Mouse (Mus musculus) limb, embryonic 11.5 days (tissue): ENCODE results near the gene Tbcb. TPM values are rescaled to one million over a fixed set of nuclear protein-coding genes. Genes with fewer than 3 reads are reported as not detected.
A peak's percentile ranks its signal among the peaks of the same experiment; 100 is the strongest.
"Not testable (repeated sequence)": the region's sequence is repeated elsewhere in the genome, so short reads cannot be mapped to it uniquely, and the experiment has no call there.

ENCODE experiments used
- ATAC-seq: fragments of 200-750 bp; cut with Nextera tagmentation; 2 replicates; pipeline ENCODE4 v1.8.0; 2017; ENCODE audit warnings: low read depth; ENCODE audit not compliant: insufficient number of reproducible peaks, low FRiP score, low TSS enrichment
- DNase-seq: peaks from one replicate; pipeline ENCODE4 v3.0.0-alpha.2; 2015; ENCODE audit warnings: low spot score
- H3K27ac ChIP-seq: fragments of 300-500 bp; sonication (generic); replicated peaks from 2 replicates; pipeline ENCODE4 v1.5.1; 2014; ENCODE audit warnings: low read depth, mild to moderate bottlenecking, low read length
- H3K27me3 ChIP-seq: fragments of 300-500 bp; sonication (generic); 2 replicates; pipeline ENCODE4 v1.6.1; 2014; ENCODE audit warnings: mild to moderate bottlenecking, low read length, mixed read lengths; ENCODE audit not compliant: control insufficient read depth, insufficient read depth
- H3K36me3 ChIP-seq: fragments of 300-500 bp; sonication (generic); 2 replicates; pipeline ENCODE4 v1.6.1; 2014; ENCODE audit warnings: mild to moderate bottlenecking, low read length, moderate library complexity, mixed read lengths; ENCODE audit not compliant: control insufficient read depth, insufficient read depth
- H3K4me1 ChIP-seq: fragments of 300-500 bp; sonication (generic); 2 replicates; pipeline ENCODE4 v1.6.1; 2014; ENCODE audit warnings: low read length, mixed read lengths; ENCODE audit not compliant: control insufficient read depth, insufficient read depth
- H3K4me2 ChIP-seq: fragments of 300-500 bp; sonication (generic); 2 replicates; pipeline ENCODE4 v1.6.1; 2014; ENCODE audit warnings: low read depth, mild to moderate bottlenecking, moderate library complexity; ENCODE audit not compliant: severe bottlenecking
- H3K4me3 ChIP-seq: fragments of 300-500 bp; sonication (generic); 2 replicates; pipeline ENCODE4 v1.5.1; 2014; ENCODE audit warnings: low read depth, low read length
- H3K9ac ChIP-seq: fragments of 300-500 bp; sonication (generic); 2 replicates; pipeline ENCODE4 v1.6.1; 2014; ENCODE audit warnings: mild to moderate bottlenecking, low read length
- H3K9me3 ChIP-seq: fragments of 300-500 bp; sonication (generic); 2 replicates; pipeline ENCODE4 v1.6.1; 2016; ENCODE audit warnings: low read length; ENCODE audit not compliant: control insufficient read depth
- WGBS: fragments of 180-500 bp; shearing (Covaris S2); extraction: QIAGEN DNeasy Blood & Tissue Kit; methylation state at CpG from one replicate; pipeline ENCODE4 v1.1.7; 2014; 5-methylcytosine and 5-hydroxymethylcytosine counted together
- polyA plus RNA-seq: library from polyadenylated mRNA; unstranded; fragments of >200 nt; fragmentation: Nextera tagmentation; extraction: Ambion mirVana; gene quantifications from 2 replicates; pipeline ENCODE4 v1.2.1, GENCODE M21; 2014

Gene Tbcb
- polyA plus RNA-seq, 1 experiment from 2014 or later = 241 TPM

DNA sequence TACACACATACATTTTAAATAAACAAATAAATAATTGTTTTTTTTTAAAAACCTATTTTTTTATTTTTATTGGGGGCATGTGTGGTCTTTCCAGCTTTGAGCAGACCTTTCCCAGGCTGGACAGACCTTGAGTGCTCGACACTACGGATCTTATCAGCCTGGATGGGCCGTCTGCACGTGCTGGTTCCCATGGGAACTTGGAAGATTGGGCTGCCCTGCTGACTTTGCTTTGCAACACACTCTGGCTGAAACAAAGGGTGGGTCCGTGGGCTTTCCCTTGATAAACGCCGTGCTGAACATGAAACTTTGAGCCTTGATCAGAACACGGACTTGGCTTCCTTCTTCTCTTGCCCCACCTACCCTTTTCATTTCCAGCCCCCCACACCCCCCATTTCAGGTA, 27.7 kb downstream of the Tbcb start:
- no peak overlapping the region for H3K27ac ChIP-seq
- 62% methylated on average over 8 of the region's 8 CpGs for WGBS
- DNase-seq (no peak), ATAC-seq (no peak)
- no peak overlapping the region for H3K4me2 ChIP-seq
- H3K9ac ChIP-seq = no peak overlapping the region
- no peaks in the 10 kb centered on the region for H3K9me3 ChIP-seq
- no peaks in the 10 kb centered on the region for H3K36me3 ChIP-seq
- no peak overlapping the region for H3K4me3 ChIP-seq
- no peaks in the 10 kb centered on the region for H3K4me1 ChIP-seq
- H3K27me3 ChIP-seq = no peaks in the 10 kb centered on the region

DNA sequence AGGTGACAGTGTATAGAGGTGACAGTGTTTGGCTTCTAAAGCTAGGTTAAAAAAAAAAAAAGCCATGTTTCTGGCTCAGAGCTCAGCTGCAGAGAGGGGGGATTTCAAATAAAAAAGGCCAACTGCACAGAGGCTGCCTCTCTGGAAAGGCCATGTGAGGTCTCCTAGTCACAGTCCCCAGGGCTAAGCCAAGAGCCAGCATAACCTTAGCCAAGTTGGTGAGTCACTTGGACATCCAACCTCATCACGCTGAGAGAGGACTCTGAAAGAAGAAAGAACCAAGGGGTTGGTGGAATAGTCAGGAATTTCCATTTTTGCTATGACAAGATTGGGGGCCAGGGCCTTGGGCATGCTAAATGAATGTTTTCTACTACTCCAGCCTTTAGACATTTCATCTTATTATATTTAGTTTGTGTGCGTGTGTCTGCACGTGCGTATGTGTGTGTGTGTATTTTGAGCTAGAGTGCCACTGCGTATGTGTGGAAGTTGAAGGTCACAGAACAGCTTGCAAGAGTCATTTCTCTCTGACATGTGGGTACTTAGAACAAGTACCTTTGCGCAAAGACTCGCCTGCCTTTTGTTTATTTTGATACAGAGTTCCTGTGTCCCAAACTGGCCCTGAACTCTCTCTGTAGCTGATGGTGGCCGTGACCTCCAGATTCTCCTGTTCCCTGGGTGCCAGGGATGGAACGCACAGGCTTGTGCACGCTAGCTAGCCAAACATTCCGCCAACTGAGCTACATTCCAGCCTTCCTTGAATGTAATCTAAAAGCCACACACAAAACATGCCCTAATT, 29.0 kb downstream of the Tbcb start:
- WGBS = 90% methylated on average over 11 of the region's 11 CpGs
- H3K36me3 ChIP-seq = no peaks in the 10 kb centered on the region

DNA sequence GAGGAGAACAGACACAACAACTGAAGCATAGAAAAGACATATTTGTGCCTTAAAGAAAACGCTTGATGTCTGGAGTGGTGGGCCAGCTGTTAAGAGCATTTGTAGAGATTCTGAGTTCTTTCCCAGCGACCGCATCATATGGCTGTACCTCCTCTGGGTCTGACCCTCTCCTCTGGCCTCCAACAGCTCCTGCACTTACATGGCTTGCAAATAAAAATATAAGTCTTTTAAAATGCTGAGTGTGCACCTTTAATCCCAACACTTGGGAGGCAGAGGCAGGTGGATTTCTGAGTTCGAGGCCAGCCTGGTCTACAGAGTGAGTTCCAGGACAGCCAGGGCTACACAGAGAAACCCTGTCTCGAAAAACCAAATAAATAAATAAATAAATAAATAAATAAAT, 31.4 kb downstream of the Tbcb start:
- not testable (repeated sequence) for H3K9ac ChIP-seq, H3K27ac ChIP-seq, H3K27me3 ChIP-seq, H3K36me3 ChIP-seq, DNase-seq, ATAC-seq, H3K9me3 ChIP-seq, H3K4me3 ChIP-seq, H3K4me1 ChIP-seq, H3K4me2 ChIP-seq
- 92% methylated on average over 5 of the region's 5 CpGs for WGBS

More for the DNA sequence above, 29.0 kb downstream of the Tbcb start:
- H3K4me1 ChIP-seq = no peaks in the 10 kb centered on the region
- H3K27me3 ChIP-seq = no peaks in the 10 kb centered on the region
- no peaks in the 10 kb centered on the region; the same call in 1 of the 2 replicates for H3K9me3 ChIP-seq
- H3K27ac ChIP-seq = no peak overlapping the region
- no peak overlapping the region for H3K9ac ChIP-seq
- DNase-seq = no peak
- ATAC-seq = no peak
- H3K4me3 ChIP-seq = no peak overlapping the region
- no peak overlapping the region for H3K4me2 ChIP-seq

DNA sequence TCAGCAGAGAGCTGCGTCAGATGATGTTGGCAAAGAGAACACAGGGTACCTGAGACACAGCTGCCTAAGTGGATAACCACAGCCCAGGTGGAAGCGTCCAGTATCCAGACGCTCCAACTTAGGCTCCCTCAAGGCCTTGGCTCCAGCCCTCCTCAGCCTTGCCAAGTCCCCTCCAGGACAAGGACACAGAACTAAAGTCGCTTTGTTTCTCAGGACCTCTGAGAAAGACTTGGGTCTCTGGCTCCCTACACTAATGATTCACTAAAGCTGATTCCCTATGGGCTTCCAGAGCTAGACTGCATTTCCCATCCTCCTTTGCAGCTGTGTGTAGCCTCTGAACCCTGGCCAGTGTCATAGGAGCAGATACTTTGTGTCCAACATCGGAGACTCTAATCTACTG, 31.9 kb downstream of the Tbcb start:
- Histone ChIP-seq H3K4me3 (no peak overlapping the region), H3K4me2 (no peak overlapping the region), H3K9ac (no peak overlapping the region), H3K27me3 (no peaks in the 10 kb centered on the region), H3K27ac (no peak overlapping the region), H3K36me3 (no peaks in the 10 kb centered on the region), H3K4me1 (peaks cover under 1% of the 10 kb centered on the region; the same call in 1 of the 2 replicates), H3K9me3 (peaks cover 2% of the 10 kb centered on the region; the same call in 1 of the 2 replicates)
- DNase-seq (no peak), ATAC-seq (no peak)
- WGBS = 88% methylated on average over 5 of the region's 5 CpGs

DNA sequence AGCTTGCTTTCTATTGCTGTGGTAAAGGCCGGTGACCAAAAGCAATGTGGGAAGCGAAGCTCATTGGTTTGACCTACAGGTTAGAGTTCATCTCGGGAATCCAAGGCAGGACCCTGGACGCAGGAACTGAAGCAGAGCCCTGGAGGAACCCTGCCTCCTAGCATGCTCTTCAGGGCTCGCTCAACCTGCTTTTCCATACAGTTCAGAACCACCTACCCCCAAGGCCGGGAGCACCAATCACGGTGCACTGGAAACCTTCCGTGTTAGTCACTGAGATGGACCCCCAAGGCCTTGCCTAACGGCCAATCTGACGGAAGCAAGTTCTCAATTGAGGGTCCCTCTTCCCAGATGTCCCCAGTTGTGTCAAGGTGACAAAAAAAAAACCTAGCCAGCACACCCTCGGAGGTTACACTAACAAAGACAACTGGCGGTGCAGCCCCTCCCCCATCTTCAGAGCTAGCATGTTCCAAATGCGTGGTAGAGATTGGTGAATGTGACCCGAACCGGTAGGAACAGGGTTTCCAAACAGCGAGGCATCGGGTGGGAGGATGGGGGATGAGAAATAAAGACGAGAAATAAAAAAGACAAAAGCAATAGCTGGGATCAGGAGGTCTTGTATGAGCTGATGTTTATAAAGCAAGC, 32.5 kb downstream of the Tbcb start:
- 73% methylated on average over 18 of the region's 18 CpGs for WGBS
- no peak for DNase-seq

DNA sequence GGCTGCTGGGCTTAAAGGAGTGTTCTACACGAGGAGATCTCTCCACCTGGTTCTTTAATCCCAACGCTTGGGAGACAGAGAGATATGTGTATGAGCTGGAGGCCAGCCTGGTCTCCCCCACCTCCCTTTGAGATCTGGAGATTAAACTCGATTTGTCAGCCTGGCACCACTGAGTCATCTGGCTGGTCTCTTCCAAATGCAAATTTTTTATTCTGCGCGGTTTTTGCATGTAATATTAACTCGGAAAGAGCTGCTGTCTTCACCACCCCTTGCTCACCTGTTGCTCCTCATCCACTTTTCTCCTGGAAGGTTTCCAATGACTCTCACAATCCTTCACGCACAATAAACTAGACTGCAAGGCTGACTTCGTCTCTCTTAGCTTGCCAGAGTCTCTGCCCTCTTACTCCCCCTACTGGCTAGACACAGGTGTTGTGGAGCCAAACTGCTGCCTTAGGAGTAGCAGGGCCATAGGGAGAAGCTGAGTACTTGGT, 33.5 kb downstream of the Tbcb start, which contains the start of gene Capns1:
Gene Capns1, minus strand, starts transcription at position 331 of the 491 bp plus-strand sequence.
- Histone ChIP-seq H3K27me3 (no peaks in the 10 kb centered on the region), H3K36me3 (no peaks in the 10 kb centered on the region), H3K4me1 (peaks cover 3% of the 10 kb centered on the region; the same call in 1 of the 2 replicates), H3K4me3 (no peak within 1 kb of the TSS), H3K4me2 (peak within 1 kb of the TSS; percentile 22; the same call in 1 of the 2 replicates), H3K27ac (0 out of 2 replicates have a peak within 1 kb of the TSS, but pooled peaks have one; percentile 61), H3K9me3 (peaks cover 2% of the 10 kb centered on the region; the same call in 1 of the 2 replicates), H3K9ac (no peak within 1 kb of the TSS)
- ATAC-seq = no peak
- 13% methylated on average over 8 of the region's 8 CpGs for WGBS
- DNase-seq = peak; percentile 81

More for the DNA sequence above, 32.5 kb downstream of the Tbcb start:
- H3K4me3 ChIP-seq = no peak overlapping the region
- no peaks in the 10 kb centered on the region for H3K36me3 ChIP-seq
- no peak for ATAC-seq
- H3K9me3 ChIP-seq = peaks cover 2% of the 10 kb centered on the region; the same call in 1 of the 2 replicates
- no peak overlapping the region for H3K9ac ChIP-seq
- no peak overlapping the region for H3K4me2 ChIP-seq
- H3K4me1 ChIP-seq = peaks cover 3% of the 10 kb centered on the region; the same call in 1 of the 2 replicates
- no peak overlapping the region for H3K27ac ChIP-seq
- H3K27me3 ChIP-seq = no peaks in the 10 kb centered on the region

DNA sequence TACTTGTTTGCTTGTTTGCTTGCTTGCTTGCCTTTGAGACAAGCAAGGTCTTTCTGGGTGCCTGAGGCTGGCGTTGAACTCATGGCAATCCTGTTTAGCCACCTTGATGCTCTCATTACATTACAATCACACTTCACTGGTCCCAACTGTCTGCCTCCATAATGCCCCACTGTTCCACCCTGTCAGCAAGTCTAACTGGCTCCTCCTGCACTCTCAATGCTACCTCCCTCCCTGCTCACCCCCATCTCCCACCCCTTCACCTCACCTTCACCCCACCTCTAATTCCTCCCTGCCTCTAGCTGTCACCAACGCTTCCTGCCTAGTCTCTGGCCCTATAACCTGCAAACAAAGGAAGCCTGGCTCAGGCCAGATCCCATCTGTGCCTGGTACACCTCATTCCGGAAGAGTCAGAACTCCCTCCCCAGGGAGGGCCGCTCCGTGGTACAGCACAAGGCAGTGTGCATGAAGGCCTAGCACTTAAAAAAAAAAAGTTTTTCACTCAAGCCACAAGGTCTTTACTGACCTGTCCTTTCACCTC, 34.4 kb downstream of the Tbcb start:
- ATAC-seq (no peak), DNase-seq (no peak)
- WGBS = 70% methylated on average over 5 of the region's 5 CpGs
- Histone ChIP-seq H3K27me3 (no peaks in the 10 kb centered on the region), H3K4me2 (no peak overlapping the region), H3K9me3 (peaks cover 2% of the 10 kb centered on the region; the same call in 1 of the 2 replicates), H3K36me3 (no peaks in the 10 kb centered on the region), H3K27ac (0 out of 2 replicates have a peak overlapping the region, but pooled peaks have one; percentile 22), H3K4me3 (no peak overlapping the region), H3K9ac (no peak overlapping the region), H3K4me1 (peaks cover 10% of the 10 kb centered on the region)

DNA sequence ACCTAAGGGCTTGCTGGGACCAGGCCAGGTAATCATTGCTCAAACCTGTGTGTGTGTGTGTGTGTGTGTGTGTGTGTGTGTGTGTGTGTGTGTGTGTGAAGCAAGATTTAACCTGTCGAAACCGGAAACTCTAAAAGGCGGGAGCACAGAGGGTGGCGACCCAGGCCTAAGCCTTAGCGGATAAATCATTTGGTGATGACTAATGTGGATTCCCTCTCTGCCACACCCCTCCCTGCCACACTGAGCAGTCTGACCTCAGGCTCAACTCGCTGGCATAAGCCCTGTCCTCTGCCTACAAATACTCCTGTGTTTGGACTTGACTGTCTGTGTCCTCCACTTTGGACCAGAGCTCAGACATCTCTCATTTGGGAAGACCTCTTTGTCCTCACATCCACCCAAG, 35.9 kb downstream of the Tbcb start:
- Histone ChIP-seq H3K4me1 (peaks cover 10% of the 10 kb centered on the region), H3K4me2 (no peak overlapping the region), H3K4me3 (no peak overlapping the region), H3K27ac (no peak overlapping the region), H3K9me3 (peaks cover 2% of the 10 kb centered on the region; the same call in 1 of the 2 replicates), H3K9ac (no peak overlapping the region), H3K36me3 (peaks cover 1% of the 10 kb centered on the region; the same call in 1 of the 2 replicates), H3K27me3 (no peaks in the 10 kb centered on the region)
- DNase-seq = no peak
- no peak for ATAC-seq
- WGBS = 76% methylated on average over 6 of the region's 6 CpGs
